Mouse (Mus musculus) fibroblast of lung, adult 2 months (primary cell): ENCODE results near the gene Wtap.
"Not testable (repeated sequence)": the region's sequence is repeated elsewhere in the genome, so short reads cannot be mapped to it uniquely, and the experiment has no call there.

Source experiments
- DNase-seq: peaks from one replicate; pipeline ENCODE4 v3.0.0-alpha.2; 2011; ENCODE audit warnings: low read depth

Gene Wtap

DNA sequence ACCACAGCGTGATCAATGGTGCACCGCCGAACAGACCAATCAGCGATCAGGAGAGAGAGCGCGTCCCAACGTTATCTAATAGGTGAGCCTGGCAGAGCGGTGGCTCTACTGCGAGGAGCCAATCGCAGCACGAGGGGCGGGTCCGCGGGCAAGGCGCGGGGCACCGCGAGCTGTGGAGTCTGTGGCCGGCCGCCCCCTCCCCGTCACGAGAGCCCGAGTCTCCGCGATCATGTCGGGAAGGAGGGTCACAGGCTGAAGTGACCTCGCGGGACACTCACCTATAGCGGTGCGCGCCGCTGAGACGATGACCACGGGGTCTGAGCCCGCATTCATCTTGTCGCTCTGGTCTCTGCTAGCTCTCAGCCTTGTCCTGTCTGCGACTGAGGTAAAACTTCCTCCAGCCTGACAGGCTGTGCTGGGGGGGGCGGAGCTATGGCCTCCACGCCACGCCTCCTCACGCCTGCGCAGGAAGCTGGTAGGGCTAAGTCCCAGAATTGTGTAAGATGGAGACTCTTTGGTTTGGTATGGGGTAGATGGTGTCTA is 33.6 kb downstream of the Wtap start, which contains the start of gene Acat2:
TSS of gene Acat2 (minus strand) at position 417 of the 543 bp plus-strand sequence.
- DNase-seq: peak; percentile 88

DNA sequence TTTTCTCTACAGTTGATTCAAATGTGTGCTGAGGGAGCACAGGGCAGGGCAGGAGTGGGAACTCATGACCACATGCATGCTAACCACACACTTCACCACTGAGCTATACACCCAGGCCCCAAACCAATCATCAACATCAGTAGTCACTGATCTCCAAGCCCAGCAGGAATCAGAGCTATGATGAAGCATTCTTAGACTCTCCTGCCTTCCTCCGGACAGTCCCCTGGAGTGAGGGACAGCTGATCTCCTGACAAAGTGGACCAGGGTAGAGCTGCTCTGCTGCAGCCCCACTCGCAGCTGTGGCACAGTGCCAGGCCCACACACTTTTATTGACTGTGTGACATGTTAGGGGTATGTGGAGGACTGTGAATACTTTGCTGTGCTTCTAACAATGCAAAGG is 34.6 kb downstream of the Wtap start:
- DNase-seq: not testable (repeated sequence)

GRCm38 (mm10) chr17:12956664-12957063 is 37.3 kb downstream of the Wtap start:
- no peak for DNase-seq

DNA sequence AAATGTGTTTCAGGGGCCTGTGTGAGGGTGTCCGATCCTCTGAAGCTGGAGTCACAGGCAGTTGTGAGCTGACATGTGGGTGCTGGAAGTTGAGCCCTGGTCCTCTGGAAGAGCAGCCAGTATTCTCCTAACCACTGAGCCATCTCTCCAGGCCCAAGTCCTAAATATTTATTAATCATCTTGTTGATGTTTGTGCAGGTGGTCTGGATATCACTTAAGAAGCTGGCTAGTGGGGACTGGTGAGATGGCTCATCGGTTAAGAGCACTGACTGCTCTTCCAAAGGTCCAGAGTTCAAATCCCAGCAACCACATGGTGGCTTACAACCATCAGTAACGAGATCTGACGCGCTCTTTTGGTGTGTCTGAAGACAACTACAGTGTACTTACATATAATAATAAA is 44.3 kb downstream of the Wtap start:
- DNase-seq: no peak

DNA sequence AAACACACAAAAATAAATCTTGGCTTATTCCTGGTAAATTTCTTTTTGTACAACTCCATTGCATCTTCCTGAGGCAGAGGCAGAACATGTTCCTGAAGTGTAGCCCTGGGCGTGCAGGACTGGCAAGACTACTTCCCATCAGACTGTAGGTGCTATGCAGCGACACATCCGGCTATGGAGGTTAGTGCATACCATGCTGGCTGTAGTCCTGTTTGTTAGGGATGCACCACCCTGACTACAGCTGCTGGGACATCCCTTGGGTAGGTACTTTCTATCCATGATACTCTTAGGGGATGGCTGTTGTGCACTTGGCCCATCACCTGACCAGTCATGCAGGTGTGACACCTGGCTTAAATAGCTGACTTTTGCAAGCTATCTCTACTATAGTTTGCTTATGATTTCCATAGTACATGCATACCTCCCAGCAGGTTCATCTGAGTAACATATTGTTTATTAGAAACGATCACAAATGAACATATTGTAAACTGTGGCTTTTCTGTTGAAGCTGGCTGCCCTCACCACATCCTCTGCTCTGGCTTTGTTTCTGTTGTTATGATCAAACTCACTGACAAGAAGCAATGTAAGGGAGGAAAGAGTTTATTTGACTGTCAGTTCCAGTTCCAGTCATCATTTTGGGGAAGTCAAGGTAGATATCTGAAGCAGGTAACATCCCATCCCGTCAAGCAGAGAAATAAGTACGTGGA is 51.4 kb downstream of the Wtap start:
- DNase-seq: no peak

DNA sequence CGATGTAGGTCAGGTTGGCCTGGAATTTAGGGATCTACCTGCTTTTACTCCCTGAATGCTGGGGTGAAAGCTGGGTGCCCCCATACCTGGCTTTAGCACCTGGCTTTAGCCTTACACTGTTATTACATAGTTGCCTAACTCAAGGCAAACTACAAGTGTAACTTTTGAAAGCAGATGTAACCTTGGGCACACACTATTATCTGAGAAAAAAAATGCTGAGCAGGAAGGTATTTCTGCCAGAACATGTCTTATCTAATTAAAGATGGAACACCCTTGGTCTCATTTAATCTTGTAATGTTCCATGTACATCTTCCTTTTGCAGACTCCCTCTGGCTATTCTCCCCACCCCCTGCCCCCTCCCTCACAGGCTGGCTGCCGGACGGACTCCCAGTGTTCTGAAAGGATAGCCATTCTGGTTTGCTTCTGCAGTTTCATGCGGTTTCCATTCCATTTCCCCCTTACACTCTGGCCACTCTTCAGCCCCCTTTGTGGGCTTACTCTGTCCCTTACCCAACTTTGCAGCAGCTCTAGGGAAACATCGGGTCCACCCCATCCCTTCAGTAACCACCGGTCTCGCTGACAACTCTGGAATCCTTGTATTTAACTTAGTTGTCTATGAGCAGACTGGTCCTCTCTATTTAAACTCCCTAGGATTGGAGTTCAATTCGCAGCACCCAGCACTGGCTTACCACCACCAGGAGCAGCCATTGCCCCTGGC is 52.3 kb downstream of the Wtap start:
- no peak for DNase-seq

GRCm38 (mm10) chr17:12940151-12940805 is 53.7 kb downstream of the Wtap start, which contains the start of gene Acat3:
Gene Acat3 (minus strand): TSS chr17:12940600.
- peak; percentile 57 for DNase-seq

DNA sequence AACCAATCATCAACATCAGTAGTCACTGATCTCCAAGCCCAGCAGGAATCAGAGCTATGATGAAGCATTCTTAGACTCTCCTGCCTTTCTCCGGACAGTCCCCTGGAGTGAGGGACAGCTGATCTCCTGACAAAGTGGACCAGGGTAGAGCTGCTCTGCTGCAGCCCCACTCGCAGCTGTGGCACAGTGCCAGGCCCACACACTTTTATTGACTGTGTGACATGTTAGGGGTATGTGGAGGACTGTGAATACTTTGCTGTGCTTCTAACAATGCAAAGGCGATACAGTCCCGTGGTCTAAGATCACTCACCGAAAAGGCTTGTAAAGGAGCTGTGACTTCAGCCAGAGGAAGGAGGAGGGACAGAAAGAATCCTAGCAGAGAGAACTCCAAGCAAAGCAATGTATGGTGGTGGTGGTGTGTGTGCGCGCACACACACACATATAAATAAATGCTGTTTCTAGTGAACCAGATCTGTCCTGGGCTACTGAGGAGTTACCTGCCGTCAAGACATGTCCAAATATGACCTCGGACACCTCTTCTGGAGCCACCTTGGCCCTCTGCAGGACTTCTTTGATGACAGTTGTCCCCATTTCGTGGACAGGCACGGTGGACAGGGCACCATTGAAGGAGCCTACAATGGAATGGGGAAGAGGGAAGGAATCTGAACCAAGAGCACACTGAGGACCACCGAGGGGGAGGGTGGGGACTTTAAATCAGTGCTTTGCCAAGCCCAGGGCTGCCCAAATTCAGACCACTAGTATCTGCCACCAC is 54.4 kb downstream of the Wtap start:
- not testable (repeated sequence) for DNase-seq

- no peak for DNase-seq
Observed at GRCm38 (mm10) chr17:12938077-12938476, 55.9 kb downstream of the Wtap start.

- DNase-seq: no peak
Observed at GRCm38 (mm10) chr17:12937412-12937970, 56.5 kb downstream of the Wtap start.

GRCm38 (mm10) chr17:12935719-12936118 is 58.2 kb downstream of the Wtap start:
- no peak for DNase-seq

GRCm38 (mm10) chr17:12931576-12931975 is 62.4 kb downstream of the Wtap start:
- DNase-seq: not testable (repeated sequence)

DNA sequence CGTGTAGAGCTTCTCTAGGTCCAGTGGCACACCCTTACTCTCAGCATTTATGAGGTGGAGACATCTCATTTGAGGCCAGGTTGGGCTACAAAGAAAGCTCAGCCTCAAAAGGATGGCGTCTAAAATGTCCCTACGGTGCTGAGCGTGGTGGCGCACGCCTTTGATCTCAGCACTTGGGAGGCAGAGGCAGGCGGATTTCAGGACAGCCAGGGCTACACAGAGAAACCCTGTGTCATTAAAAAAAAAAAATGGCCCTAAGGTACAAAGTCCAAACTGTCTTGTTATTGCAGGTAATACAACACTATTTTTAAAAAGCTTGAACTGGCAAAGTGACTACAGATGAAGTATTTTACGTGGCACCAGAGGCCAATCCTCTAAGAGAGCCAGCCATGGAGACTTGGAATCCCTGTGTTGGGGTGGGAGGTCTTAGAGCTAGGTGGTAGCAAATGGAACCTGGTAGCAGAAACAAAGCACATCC is 68.2 kb downstream of the Wtap start:
- no peak for DNase-seq

GRCm38 (mm10) chr17:12925001-12925400 is 69.0 kb downstream of the Wtap start:
- peak; percentile 72 for DNase-seq

- DNase-seq: no peak
Observed at GRCm38 (mm10) chr17:12921073-12921472, 72.9 kb downstream of the Wtap start.
